In the genomic region with DNA sequence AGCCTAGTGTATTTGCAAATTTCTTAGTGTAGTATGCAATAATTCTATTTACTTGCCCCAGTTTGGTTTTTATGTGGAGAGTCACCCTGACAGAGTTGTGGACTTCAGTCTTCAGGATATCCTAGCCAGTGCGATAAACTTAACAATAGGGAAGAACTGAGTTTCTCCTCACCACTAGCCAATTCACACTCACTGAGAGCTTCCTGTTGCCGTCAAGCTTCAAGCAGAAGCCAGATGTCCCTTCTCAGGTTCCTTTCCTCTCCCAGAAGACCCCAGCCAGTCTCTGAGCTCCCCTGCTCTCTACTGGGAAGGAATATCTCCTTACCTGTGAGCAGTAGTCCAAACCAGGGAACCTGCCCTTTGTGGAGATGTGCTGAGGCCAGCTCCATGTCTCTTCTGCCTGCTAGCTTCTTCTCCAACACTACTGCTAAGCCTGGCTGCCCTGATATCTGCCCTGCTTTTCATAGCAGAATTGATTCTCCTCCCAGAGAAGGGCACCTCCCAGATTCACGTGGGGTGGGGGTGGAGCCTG, we compare ENCODE assay signal across 14 mouse cellular contexts. TPM values are rescaled to one million over a fixed set of nuclear protein-coding genes. Genes with fewer than 3 reads are reported as not detected.
DNase-seq lines count a peak whose midpoint lies in the region; ATAC-seq and TF ChIP-seq lines count a peak whose summit lies in the region.
"Not testable (repeated sequence)": the region's sequence is repeated elsewhere in the genome, so short reads cannot be mapped to it uniquely, and the experiment has no call there.
"Had no signal": no experiment of that assay in that cellular context is flagged by ENCODE, and none has a peak within 500 bp of the region (broad histone marks: within the 10 kb centered on the region; RNA-seq: fewer than 3 reads in every experiment).

A gene (minus strand): TSS at position 482 of the 532 bp plus-strand sequence.

- not testable (repeated sequence) for H3K27ac ChIP-seq in MEL (ENCODE audit: control insufficient read depth, low read depth, low read length); testis, adult 2 months (ENCODE audit: control insufficient read depth, insufficient read depth, low read depth, low read length)
- H3K27ac ChIP-seq in gastrocnemius, adult 2 months: peak within 1 kb of the TSS; percentile 61

- not testable (repeated sequence) for H3K27me3 ChIP-seq in MEL (ENCODE audit: control insufficient read depth in 1 of 2, insufficient read depth in 2 of 2, low read length in 2 of 2); testis, adult 2 months (ENCODE audit: control insufficient read depth, insufficient read depth, low read length)

- H3K9me3 ChIP-seq in MEL (replicated peaks; ENCODE audit: insufficient read depth, low read length): not testable (repeated sequence)

- peak; percentile 42; a peak in 3 of 4 replicates for ATAC-seq in hematopoietic stem cell, adult 5-6 weeks (replicated peaks in 1 of 2; ENCODE audit: insufficient read depth in 1 of 2, low FRiP score in 2 of 2, low TSS enrichment in 1 of 2, low read depth in 1 of 2, poor library complexity in 2 of 2, severe bottlenecking in 2 of 2)
- ATAC-seq in megakaryocyte progenitor cell, adult 5-6 weeks (replicated peaks; ENCODE audit: poor library complexity): peak; percentile 23

- H3K79me2 ChIP-seq in MEL (ENCODE audit: control insufficient read depth, insufficient read depth, low read length, poor library complexity): not testable (repeated sequence)

- H3K4me1 ChIP-seq in MEL (ENCODE audit: control insufficient read depth in 1 of 2, insufficient read depth in 2 of 2, low read length in 2 of 2); testis, adult 2 months (ENCODE audit: control insufficient read depth, insufficient read depth, low read length): not testable (repeated sequence)

- TF ChIP-seq RAD21 in MEL (IDR thresholded peaks at IDR 0.05; ENCODE audit: low read depth, low read length): not testable (repeated sequence)

- intact Hi-C loops in gastrocnemius, adult 2 months (cut with DNase I): loop anchor here (5.0 kb wide), 1 partner anchor 62 kb away; a partner anchor contains a TSS

- not testable (repeated sequence) for H3K36me3 ChIP-seq in MEL (ENCODE audit: control insufficient read depth in 1 of 2, insufficient read depth in 2 of 2, low read length in 2 of 2); testis, adult 2 months (ENCODE audit: control insufficient read depth, insufficient read depth, low read length)

- not testable (repeated sequence) for TF ChIP-seq POLR2A in MEL (IDR thresholded peaks at IDR 0.05; ENCODE audit: control insufficient read depth in 1 of 2, insufficient read depth in 1 of 2, low read depth in 1 of 2, low read length in 2 of 2, poor library complexity in 1 of 2); testis, adult 2 months (IDR thresholded peaks at IDR 0.05; ENCODE audit: control insufficient read depth, low read depth, low read length)

- not testable (repeated sequence) for H3K4me3 ChIP-seq in MEL (ENCODE audit: control insufficient read depth in 1 of 2, insufficient read depth in 1 of 2, low read depth in 2 of 2, low read length in 2 of 2); gastrocnemius, adult 2 months
- H3K4me3 ChIP-seq in testis, adult 2 months (ENCODE audit: control insufficient read depth, low read depth, low read length): peak within 1 kb of the TSS; percentile 78

- TF ChIP-seq CTCF in MEL (IDR thresholded peaks at IDR 0.05 in 2 of 3, conservative IDR thresholded peaks at IDR 0.05 in 1 of 3; ENCODE audit: control insufficient read depth in 1 of 3, insufficient read depth in 1 of 3, low read depth in 2 of 3, low read length in 3 of 3, poor library complexity in 1 of 3, severe bottlenecking in 1 of 3); gastrocnemius, adult 2 months (IDR thresholded peaks at IDR 0.05); testis, adult 2 months (IDR thresholded peaks at IDR 0.05; ENCODE audit: control insufficient read depth, insufficient read depth, insufficient replicate concordance, low read depth, low read length): not testable (repeated sequence)

- DNase-seq in MEL (ENCODE audit: low read depth, low spot score): peak; percentile 16
- DNase-seq in gastrocnemius, adult 2 months: not testable (repeated sequence)
- peak; percentile 15 for DNase-seq in layer of hippocampus, adult 9-11 months

- H3K9ac ChIP-seq in MEL (ENCODE audit: control insufficient read depth, low read depth, low read length, poor library complexity, severe bottlenecking): not testable (repeated sequence)

- TF ChIP-seq EP300 in MEL (IDR thresholded peaks at IDR 0.05; ENCODE audit: low read depth in 1 of 2, low read length in 2 of 2): not testable (repeated sequence)

RNA-seq across cellular contexts. Expression of the gene that starts here (rescaled TPM):
- total RNA-seq in MEL (2012; rRNA removed): 0.07 TPM in 1 of 2 replicates, not detected in the other
- under 1 TPM in 1 of 2 experiments, not detected in 1; 0.13 TPM for polyA plus RNA-seq in MEL (2012; ENCODE audit: insufficient read depth in 1 of 2, insufficient read length in 2 of 2, low read depth in 1 of 2, low replicate concordance in 2 of 2, missing spikeins in 1 of 2)
- 1 to 10 TPM in 1 of 2 experiments, under 1 TPM in 1; 0.43 to 1.4 TPM for total RNA-seq in gastrocnemius, adult 2 months (2021)
- not detected in 2 replicates for total RNA-seq in hematopoietic stem cell, adult 5-6 weeks (2017)
- total RNA-seq in megakaryocyte progenitor cell, adult 5-6 weeks (2015): 0.07 TPM in 1 of 2 replicates, not detected in the other
- total RNA-seq in megakaryocyte progenitor cell, adult 5-6 weeks (2017): 0.46 TPM in 1 of 2 replicates, not detected in the other
- 32.3 and 35.1 TPM in 2 replicates for polyA plus RNA-seq in testis, adult 2 months (2012; rRNA removed)
- polyA plus RNA-seq: adrenal gland, adult 2 months; embryonic facial prominence, embryonic 11.5 days; forebrain, embryonic 10.5 days; G1E; heart, embryonic 10.5 days; heart, embryonic 16.5 days; hindbrain, embryonic 12.5 days; intestine, embryonic 14.5 days had no signal

Comparison
In these comparisons a context has a peak if more than half of its experiments do, and no peak if none do; other contexts are left out.
1. RNA of the gene that starts here (polyA plus RNA-seq): 32.3 to 35.1 TPM in testis, adult 2 months; 0.13 TPM in MEL; every median in the first group is over 10 times any median in the second.
2. Peak in DNase-seq in MEL; RNA of the gene not detected or under 1 TPM.
3. Peak in ATAC-seq in hematopoietic stem cell, adult 5-6 weeks; RNA of the gene not detected or under 1 TPM.
4. Peak in ATAC-seq in megakaryocyte progenitor cell, adult 5-6 weeks; RNA of the gene not detected or under 1 TPM.